Mouse (Mus musculus): Measurements from ENCODE around the gene Stxbp6. TPM values are rescaled to one million over a fixed set of nuclear protein-coding genes. Genes with fewer than 3 reads are reported as not detected.

Gene Stxbp6
- polyA plus RNA-seq, 1 experiment from 2014 or later, result 11.3 TPM

DNA sequence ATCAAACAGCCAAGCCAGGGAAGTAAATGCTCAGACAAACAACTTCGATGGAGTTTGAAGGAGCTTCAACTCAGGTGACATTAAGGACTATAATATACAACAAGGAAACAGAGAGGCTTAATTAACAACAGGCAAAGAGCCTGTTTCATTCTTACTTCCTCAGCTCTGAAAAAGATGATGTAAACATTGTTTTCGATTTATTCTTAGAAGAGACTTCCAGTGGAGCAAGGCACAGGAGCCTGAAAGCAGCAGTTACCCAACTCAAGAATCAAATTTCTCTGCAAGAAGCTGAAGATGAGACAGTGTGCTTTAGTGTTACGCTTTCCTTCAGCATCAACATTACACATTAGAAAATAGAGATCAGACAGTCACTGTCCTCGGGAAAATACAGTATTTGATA, 160.7 kb downstream of the Stxbp6 start:
- Histone ChIP-seq H3K4me3 (replicated peaks) (no peak overlapping the region), H3K27me3 (no peaks in the 10 kb centered on the region), H3K27ac (replicated peaks) (no peak overlapping the region), H3K9me3 (replicated peaks) (no peaks in the 10 kb centered on the region), H3K4me1 (no peaks in the 10 kb centered on the region), H3K36me3 (no peaks in the 10 kb centered on the region), H3K4me2 (replicated peaks) (no peak overlapping the region), H3K9ac (no peak overlapping the region)
- WGBS, result 59% methylated on average over 4 of the region's 4 CpGs
- ATAC-seq (ENCODE audit: insufficient number of reproducible peaks, low FRiP score, low TSS enrichment, low read depth), result no peak

DNA sequence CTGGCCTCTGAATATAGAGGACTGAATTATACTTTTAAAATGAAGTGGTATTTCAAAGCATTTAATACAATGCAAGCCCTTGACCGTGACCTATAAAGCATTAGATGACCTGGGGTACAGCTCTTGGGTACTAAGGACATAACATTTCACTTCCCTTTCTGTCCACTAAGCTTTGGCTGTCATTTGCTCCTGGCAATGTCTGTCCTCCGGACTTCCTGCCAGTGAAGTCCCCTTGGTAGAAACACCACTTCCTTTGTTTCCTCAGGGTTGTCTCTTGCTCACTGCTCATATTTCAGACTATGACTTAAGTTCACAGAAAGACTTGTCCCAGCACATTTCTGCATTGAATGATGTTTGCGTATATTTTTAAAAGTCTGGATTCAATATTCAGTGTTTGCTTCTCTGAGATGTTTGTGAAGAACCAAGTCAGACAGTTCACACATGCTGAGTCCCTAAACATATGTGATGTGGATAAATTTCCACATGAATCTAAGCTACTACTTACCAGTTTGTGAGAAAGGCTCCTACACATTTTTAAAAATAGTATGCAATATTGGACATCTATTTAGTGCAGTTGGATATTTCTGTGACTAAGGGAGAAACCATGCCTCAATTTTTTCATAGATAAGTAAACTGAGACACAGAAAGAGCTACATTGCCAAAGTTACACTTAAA, 166.3 kb downstream of the Stxbp6 start:
- Histone ChIP-seq H3K27ac (replicated peaks) (no peak overlapping the region), H3K36me3 (no peaks in the 10 kb centered on the region), H3K27me3 (no peaks in the 10 kb centered on the region), H3K4me1 (0 out of 2 replicates have a peak, but pooled peaks cover 4% of the 10 kb centered on the region), H3K9me3 (replicated peaks) (no peaks in the 10 kb centered on the region), H3K4me2 (replicated peaks) (no peak overlapping the region), H3K4me3 (replicated peaks) (no peak overlapping the region), H3K9ac (no peak overlapping the region)
- 47% methylated on average over 3 of the region's 3 CpGs for WGBS
- ATAC-seq (ENCODE audit: insufficient number of reproducible peaks, low FRiP score, low TSS enrichment, low read depth), result no peak

DNA sequence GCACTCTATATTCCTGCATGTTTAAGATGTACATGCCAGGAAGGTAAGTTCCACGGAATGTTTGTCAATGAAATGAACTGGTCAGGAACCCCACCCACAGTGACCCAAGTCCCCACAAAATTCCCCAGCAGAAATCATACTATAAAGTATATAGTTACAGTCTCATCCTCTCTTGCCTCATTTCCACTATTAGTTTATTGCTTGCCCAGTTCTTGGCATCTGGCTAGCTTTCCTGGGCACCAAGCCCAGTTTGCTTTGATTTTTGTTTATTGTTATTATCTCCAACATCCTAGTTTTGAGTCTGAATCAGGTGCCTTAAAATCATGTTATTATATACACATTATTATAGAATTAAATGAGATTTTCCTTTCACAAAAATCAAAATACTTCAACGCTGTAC, 168.5 kb downstream of the Stxbp6 start:
- 0 out of 2 replicates have a peak, but pooled peaks cover 4% of the 10 kb centered on the region for H3K4me1 ChIP-seq
- ATAC-seq (ENCODE audit: insufficient number of reproducible peaks, low FRiP score, low TSS enrichment, low read depth), result no peak
- 59% methylated on average over 2 of the region's 2 CpGs for WGBS

DNA sequence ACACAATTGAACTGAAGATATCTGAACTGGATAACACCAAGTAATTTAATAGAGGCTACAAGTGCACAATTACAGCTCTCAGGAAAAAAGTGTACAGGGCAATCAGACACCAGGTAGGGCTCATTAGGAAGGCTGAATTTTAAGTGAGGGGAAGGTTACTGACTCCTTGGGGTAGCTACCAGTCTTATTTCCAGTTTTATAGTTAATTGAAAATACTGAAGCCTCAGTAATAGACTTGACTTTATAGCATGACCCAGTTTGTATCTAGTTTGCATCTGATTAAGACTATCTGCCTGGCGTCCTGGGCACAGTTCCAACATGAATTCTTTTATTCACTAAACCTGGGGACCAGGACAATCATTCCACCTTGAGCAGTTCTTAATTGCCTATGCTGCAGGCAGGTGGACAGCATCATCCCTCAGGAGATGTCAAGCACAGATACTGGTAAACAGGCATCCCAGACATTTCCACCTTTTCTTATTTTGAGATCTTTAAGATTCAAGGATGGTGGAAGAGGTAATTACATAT, 171.2 kb downstream of the Stxbp6 start:
- H3K27ac ChIP-seq (replicated peaks), result no peak overlapping the region
- WGBS, result 45% methylated on average over 1 of the region's 1 CpGs

More for the DNA sequence above, 168.5 kb downstream of the Stxbp6 start:
- H3K4me2 ChIP-seq (replicated peaks), result no peak overlapping the region
- H3K36me3 ChIP-seq, result no peaks in the 10 kb centered on the region
- H3K9me3 ChIP-seq (replicated peaks), result no peaks in the 10 kb centered on the region
- H3K4me3 ChIP-seq (replicated peaks), result no peak overlapping the region
- H3K27me3 ChIP-seq, result no peaks in the 10 kb centered on the region
- H3K27ac ChIP-seq (replicated peaks), result no peak overlapping the region
- H3K9ac ChIP-seq, result no peak overlapping the region

DNA sequence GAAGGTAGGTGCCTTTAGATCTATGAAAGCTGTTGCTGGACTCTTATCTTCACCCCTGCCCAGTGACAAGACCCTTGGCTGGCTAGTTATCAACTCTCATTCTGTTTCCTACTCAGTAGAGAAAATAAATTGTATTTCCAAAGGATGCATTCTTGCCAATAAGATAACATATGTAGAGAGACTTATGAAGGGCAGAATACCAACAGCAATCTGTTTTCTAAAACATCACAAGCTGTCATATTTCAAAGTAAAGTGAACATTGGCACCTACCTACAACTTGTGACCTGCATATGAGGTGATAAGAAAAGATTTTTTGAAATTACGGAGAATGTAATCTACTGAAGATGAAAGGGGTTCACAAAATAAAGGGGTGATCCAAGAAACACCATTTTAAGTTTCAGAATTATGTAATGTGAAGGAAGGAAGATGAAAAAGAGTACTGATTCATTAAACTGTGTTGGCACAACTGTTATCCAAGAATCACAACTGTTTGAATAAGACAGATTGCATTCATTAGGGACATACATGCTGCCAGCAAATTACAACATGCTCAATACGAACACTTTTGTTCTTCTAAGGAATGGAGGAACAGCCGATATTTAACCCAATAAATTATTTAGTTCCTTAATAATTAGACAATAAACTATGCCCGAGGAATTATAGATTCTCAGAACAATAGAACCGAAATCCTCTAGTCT, 175.2 kb downstream of the Stxbp6 start:
- Histone ChIP-seq H3K36me3 (no peaks in the 10 kb centered on the region), H3K9ac (no peak overlapping the region), H3K27ac (replicated peaks) (no peak overlapping the region), H3K4me2 (replicated peaks) (no peak overlapping the region), H3K9me3 (replicated peaks) (no peaks in the 10 kb centered on the region), H3K27me3 (no peaks in the 10 kb centered on the region), H3K4me3 (replicated peaks) (no peak overlapping the region), H3K4me1 (no peaks in the 10 kb centered on the region)
- WGBS, result 78% methylated on average over 5 of the region's 5 CpGs
- no peak for ATAC-seq (ENCODE audit: insufficient number of reproducible peaks, low FRiP score, low TSS enrichment, low read depth)

More for the DNA sequence above, 171.2 kb downstream of the Stxbp6 start:
- no peak overlapping the region for H3K4me3 ChIP-seq (replicated peaks)
- no peaks in the 10 kb centered on the region for H3K27me3 ChIP-seq
- H3K4me2 ChIP-seq (replicated peaks), result no peak overlapping the region
- ATAC-seq (ENCODE audit: insufficient number of reproducible peaks, low FRiP score, low TSS enrichment, low read depth), result no peak; the same call in 1 of the 2 replicates
- no peaks in the 10 kb centered on the region for H3K36me3 ChIP-seq
- 0 out of 2 replicates have a peak, but pooled peaks cover 4% of the 10 kb centered on the region for H3K4me1 ChIP-seq
- H3K9me3 ChIP-seq (replicated peaks), result no peaks in the 10 kb centered on the region
- H3K9ac ChIP-seq, result no peak overlapping the region

DNA sequence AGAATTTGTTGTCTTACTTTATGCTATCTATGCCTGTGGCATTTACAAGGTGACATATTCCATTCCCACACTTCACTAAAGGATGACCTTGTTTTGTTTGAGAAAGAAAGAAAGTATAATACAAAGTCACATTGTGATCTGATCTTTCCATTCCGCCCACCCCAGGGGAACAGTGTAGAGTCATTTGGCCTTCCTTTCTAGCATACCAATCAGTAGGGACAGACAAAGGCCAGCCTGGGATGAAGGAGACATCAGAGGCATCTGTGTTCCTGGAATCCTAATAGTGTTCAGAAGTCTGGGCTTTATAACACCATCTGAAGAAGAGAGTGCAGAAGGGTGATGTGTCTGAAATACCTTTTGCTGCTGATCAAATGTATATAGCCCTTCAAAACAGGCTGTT, 178.0 kb downstream of the Stxbp6 start:
- Histone ChIP-seq H3K4me1 (no peaks in the 10 kb centered on the region), H3K4me3 (replicated peaks) (no peak overlapping the region), H3K36me3 (no peaks in the 10 kb centered on the region), H3K4me2 (replicated peaks) (no peak overlapping the region), H3K27ac (replicated peaks) (no peak overlapping the region), H3K9me3 (replicated peaks) (no peaks in the 10 kb centered on the region), H3K9ac (no peak overlapping the region), H3K27me3 (no peaks in the 10 kb centered on the region)
- ATAC-seq (ENCODE audit: insufficient number of reproducible peaks, low FRiP score, low TSS enrichment, low read depth), result no peak
- 83% methylated on average over 1 of the region's 1 CpGs for WGBS

DNA sequence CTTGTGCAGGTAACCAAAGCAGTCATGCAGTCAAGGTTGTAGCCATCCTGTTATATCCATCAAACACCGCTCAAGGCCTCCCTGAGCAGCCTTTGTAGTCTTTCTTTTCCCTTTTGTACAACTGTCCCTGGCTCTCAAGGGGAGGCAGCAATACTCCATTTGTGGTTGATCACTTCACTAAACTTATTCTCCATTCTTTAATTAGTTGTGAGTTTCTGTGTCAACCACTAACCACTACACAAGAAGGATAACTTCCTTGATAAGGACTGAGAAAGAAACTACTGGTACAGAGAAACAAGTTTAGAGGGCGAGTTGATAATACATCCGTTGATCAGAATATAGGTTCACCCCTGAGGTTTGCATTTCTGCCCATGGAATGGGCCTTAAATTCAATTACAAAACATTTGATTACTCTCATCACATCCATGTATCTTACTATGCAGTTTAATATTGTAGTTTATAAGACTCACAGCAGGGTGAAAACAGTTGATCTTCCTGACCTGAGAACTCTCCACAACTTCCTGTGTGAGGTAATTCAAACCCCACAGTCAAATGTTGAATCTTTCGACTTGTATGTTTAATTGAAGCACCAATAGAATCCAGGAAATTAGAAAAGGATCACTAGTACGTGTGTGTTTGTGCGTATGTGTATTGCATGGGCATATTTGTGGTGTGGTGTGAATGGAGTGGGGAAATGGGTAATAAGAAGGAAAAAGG, 184.7 kb downstream of the Stxbp6 start:
- no peak overlapping the region for H3K4me3 ChIP-seq (replicated peaks)
- no peak for ATAC-seq (ENCODE audit: insufficient number of reproducible peaks, low FRiP score, low TSS enrichment, low read depth)
- no peak overlapping the region for H3K4me2 ChIP-seq (replicated peaks)
- no peaks in the 10 kb centered on the region for H3K27me3 ChIP-seq
- WGBS, result 81% methylated on average over 6 of the region's 6 CpGs
- H3K4me1 ChIP-seq, result no peaks in the 10 kb centered on the region
- H3K9ac ChIP-seq, result no peak overlapping the region
- H3K36me3 ChIP-seq, result no peaks in the 10 kb centered on the region
- H3K27ac ChIP-seq (replicated peaks), result no peak overlapping the region
- no peaks in the 10 kb centered on the region for H3K9me3 ChIP-seq (replicated peaks)

DNA sequence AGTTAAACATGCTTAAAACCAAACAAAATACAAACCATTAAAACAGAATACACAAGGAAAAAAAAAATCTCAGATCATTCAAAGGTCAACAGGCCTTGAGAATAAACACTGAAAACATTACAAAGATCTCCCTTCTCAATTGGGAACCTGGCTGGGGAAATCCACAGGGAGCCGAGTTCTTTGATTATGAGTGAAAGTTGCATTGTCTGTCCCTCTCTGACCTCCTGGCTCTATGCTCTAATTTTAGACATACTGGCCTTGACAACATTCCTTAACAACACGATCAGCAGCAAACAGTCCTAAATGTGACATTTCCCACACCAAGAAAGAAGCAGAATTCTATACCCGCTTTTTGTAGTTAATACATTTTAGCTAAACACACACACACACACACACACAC, 187.7 kb downstream of the Stxbp6 start:
- no peaks in the 10 kb centered on the region for H3K27me3 ChIP-seq
- no peak overlapping the region for H3K4me2 ChIP-seq (replicated peaks)
- H3K27ac ChIP-seq (replicated peaks), result no peak overlapping the region
- H3K4me1 ChIP-seq, result no peaks in the 10 kb centered on the region
- WGBS, result 51% methylated on average over 3 of the region's 3 CpGs
- ATAC-seq (ENCODE audit: insufficient number of reproducible peaks, low FRiP score, low TSS enrichment, low read depth), result no peak
- H3K9ac ChIP-seq, result no peak overlapping the region
- H3K4me3 ChIP-seq (replicated peaks), result no peak overlapping the region
- H3K36me3 ChIP-seq, result no peaks in the 10 kb centered on the region
- H3K9me3 ChIP-seq (replicated peaks), result no peaks in the 10 kb centered on the region

DNA sequence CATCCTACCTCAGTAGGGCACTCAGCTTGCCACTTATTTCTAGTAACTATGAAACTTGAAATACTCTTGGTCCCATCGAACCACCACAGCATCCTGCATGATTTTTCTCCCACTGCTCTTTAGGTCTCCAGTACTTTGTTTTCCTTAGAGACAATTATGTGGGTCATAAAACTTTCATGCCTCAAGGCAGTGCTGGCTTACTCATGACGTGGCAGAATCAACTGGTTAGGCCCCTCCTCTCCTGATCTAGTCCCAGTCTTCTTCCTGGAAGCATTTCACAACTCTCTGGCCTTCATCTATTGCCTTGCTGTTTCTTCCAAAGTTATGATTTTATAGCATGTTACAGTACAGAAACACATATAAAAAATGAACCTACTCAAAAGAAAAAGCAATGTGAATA, 201.8 kb downstream of the Stxbp6 start:
- WGBS, result 62% methylated on average over 2 of the region's 2 CpGs
- H3K36me3 ChIP-seq, result no peaks in the 10 kb centered on the region
- no peak overlapping the region for H3K27ac ChIP-seq (replicated peaks)
- no peak overlapping the region for H3K4me2 ChIP-seq (replicated peaks)
- no peaks in the 10 kb centered on the region for H3K4me1 ChIP-seq
- no peaks in the 10 kb centered on the region for H3K27me3 ChIP-seq
- H3K9ac ChIP-seq, result no peak overlapping the region
- H3K4me3 ChIP-seq (replicated peaks), result no peak overlapping the region
- no peak for ATAC-seq (ENCODE audit: insufficient number of reproducible peaks, low FRiP score, low TSS enrichment, low read depth)
- no peaks in the 10 kb centered on the region for H3K9me3 ChIP-seq (replicated peaks)

DNA sequence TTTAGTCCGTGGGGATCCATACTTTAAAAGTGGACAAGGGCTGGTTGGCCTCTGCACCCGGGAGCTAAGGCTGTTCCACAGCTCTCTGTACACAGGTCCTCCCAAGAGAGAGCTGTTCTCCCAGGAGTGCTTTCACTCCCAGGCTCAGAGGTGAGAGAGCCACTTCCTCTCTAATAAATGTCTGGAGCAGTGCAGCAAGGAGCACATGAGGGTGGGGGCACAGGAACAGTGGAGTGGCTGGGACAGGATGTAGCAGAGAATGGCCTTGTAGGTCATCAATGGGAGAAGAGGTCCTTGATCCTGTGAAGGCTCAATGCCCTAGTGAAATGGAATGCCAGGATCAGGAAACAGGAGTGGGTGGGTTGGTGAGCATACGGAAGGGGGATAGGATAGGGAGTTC, 209.1 kb downstream of the Stxbp6 start:
- Histone ChIP-seq H3K9ac (no peak overlapping the region), H3K4me1 (no peaks in the 10 kb centered on the region), H3K9me3 (replicated peaks) (no peaks in the 10 kb centered on the region), H3K27ac (replicated peaks) (no peak overlapping the region), H3K27me3 (no peaks in the 10 kb centered on the region), H3K36me3 (no peaks in the 10 kb centered on the region), H3K4me3 (replicated peaks) (no peak overlapping the region), H3K4me2 (replicated peaks) (no peak overlapping the region)
- ATAC-seq (ENCODE audit: insufficient number of reproducible peaks, low FRiP score, low TSS enrichment, low read depth), result no peak
- 84% methylated on average over 3 of the region's 3 CpGs for whole genome bisulfite sequencing

DNA sequence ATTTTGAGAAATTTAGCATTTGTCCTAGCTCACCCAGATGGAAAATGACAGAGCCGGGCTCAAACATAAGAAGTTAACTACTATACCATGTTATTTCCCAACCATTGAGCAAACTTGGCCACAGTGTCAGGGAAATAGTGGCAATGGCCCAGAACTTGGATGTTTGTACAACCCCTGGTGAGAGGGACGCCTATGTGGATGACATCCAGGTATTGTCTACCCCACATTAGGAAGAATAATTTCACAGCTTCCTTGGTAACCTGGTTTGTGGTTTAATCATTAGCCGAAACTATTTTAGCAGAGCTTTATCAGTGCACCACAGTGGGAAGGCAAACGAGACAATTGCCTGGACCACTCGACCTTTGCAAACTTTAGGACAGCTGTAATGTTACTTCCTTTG, 215.1 kb downstream of the Stxbp6 start:
- H3K4me2 ChIP-seq (replicated peaks), result no peak overlapping the region
- no peaks in the 10 kb centered on the region for H3K27me3 ChIP-seq
- H3K4me3 ChIP-seq (replicated peaks), result no peak overlapping the region
- WGBS, result 65% methylated on average over 5 of the region's 5 CpGs
- H3K9me3 ChIP-seq (replicated peaks), result no peaks in the 10 kb centered on the region
- H3K36me3 ChIP-seq, result no peaks in the 10 kb centered on the region
- H3K9ac ChIP-seq, result no peak overlapping the region
- H3K27ac ChIP-seq (replicated peaks), result no peak overlapping the region
- no peaks in the 10 kb centered on the region for H3K4me1 ChIP-seq
- ATAC-seq (ENCODE audit: insufficient number of reproducible peaks, low FRiP score, low TSS enrichment, low read depth), result no peak

Measured in embryonic facial prominence, embryonic 15.5 days (tissue).